Mouse (Mus musculus) limb, embryonic 12.5 days (tissue): Measurements from ENCODE around the gene Fto. TPM values are rescaled to one million over a fixed set of nuclear protein-coding genes. Genes with fewer than 3 reads are reported as not detected.

Experiments
- ATAC-seq: fragments of 200-750 bp; cut with Nextera tagmentation; 2 replicates; pipeline ENCODE4 v1.8.0; 2017; ENCODE audit warnings: low read depth, moderate TSS enrichment; ENCODE audit not compliant: insufficient number of reproducible peaks, insufficient read depth, low FRiP score, low TSS enrichment
- H3K27ac ChIP-seq: fragments of 300-500 bp; sonication (generic); 2 replicates; pipeline ENCODE4 v1.5.1; 2016; ENCODE audit warnings: mild to moderate bottlenecking, moderate library complexity
- H3K27me3 ChIP-seq: fragments of 300-500 bp; sonication (generic); 2 replicates; pipeline ENCODE4 v1.6.1; 2016; ENCODE audit warnings: mild to moderate bottlenecking, moderate library complexity
- H3K36me3 ChIP-seq: fragments of 300-500 bp; sonication (generic); 2 replicates; pipeline ENCODE4 v1.6.1; 2016; ENCODE audit warnings: mild to moderate bottlenecking, moderate library complexity
- H3K4me1 ChIP-seq: fragments of 300-500 bp; sonication (generic); replicated peaks from 2 replicates; pipeline ENCODE4 v1.6.1; 2016
- H3K4me2 ChIP-seq: fragments of 300-500 bp; sonication (generic); 2 replicates; pipeline ENCODE4 v1.6.1; 2016; ENCODE audit warnings: mild to moderate bottlenecking, moderate library complexity
- H3K4me3 ChIP-seq: fragments of 300-500 bp; sonication (generic); replicated peaks from 2 replicates; pipeline ENCODE4 v1.5.1; 2016; ENCODE audit warnings: mild to moderate bottlenecking
- H3K9ac ChIP-seq: fragments of 300-500 bp; sonication (generic); replicated peaks from 2 replicates; pipeline ENCODE4 v1.6.1; 2016; ENCODE audit warnings: mild to moderate bottlenecking, moderate library complexity
- H3K9me3 ChIP-seq: fragments of 300-500 bp; sonication (generic); 2 replicates; pipeline ENCODE4 v1.6.1; 2016; ENCODE audit warnings: mild to moderate bottlenecking, moderate library complexity
- WGBS: fragments of 180-500 bp; shearing (Covaris S2); methylation state at CpG from one replicate; pipeline ENCODE4 v1.1.7; 2016; 5-methylcytosine and 5-hydroxymethylcytosine counted together
- polyA plus RNA-seq: library from polyadenylated mRNA; unstranded; fragments of >200 nt; fragmentation: Nextera tagmentation; extraction: Ambion mirVana; gene quantifications from 2 replicates; pipeline ENCODE4 v1.2.1, GENCODE M21; 2016

The Fto gene
- polyA plus RNA-seq, 1 experiment from 2014 or later = 92.1 TPM

DNA sequence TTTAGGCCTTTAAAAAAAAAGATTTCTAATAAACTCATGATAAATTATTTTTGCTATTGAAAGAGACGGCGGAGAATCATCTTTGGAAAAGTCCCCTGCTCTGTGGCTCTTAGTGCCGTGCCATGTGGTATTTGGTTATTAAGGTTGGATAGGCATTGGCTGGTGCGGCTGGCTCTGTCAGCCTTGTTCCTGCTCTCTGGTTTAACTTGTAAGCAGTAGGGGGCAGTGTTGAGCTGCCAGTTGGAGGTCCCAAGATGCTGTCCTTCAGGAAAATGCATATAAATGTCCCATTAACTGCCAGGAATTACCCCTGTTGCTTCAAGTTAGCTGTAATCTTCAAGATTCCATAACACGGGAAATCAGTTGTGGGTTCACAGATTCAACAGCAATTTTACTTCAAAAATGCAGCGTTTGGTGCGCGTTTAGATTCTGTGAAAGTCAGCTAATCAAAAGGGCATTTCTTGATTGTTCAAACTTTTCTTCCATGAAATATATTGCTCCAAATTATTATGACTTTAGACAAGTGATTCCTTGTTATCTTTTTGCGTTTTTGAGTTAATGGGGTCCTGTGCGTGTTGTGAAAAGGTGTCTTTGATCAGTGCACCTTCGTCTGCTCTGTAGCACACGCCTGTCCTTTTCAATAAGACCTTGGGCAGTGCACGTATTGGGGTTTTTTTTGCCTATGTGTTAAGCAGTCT is 174.9 kb downstream of the Fto start:
- Histone ChIP-seq H3K36me3 (peaks cover 13% of the 10 kb centered on the region; the same call in 1 of the 2 replicates), H3K4me2 (no peak overlapping the region), H3K27ac (no peak overlapping the region), H3K4me1 (no peaks in the 10 kb centered on the region), H3K4me3 (no peak overlapping the region), H3K27me3 (peaks cover 32% of the 10 kb centered on the region), H3K9ac (no peak overlapping the region), H3K9me3 (no peaks in the 10 kb centered on the region)
- no peak for ATAC-seq
- WGBS = 45% methylated on average over 13 of the region's 13 CpGs

GRCm38 (mm10) chr8:91488784-91489450 is 175.6 kb downstream of the Fto start:
- no peak for ATAC-seq
- WGBS = 73% methylated on average over 10 of the region's 10 CpGs
- H3K9me3 ChIP-seq = no peaks in the 10 kb centered on the region
- H3K4me1 ChIP-seq = no peaks in the 10 kb centered on the region
- H3K9ac ChIP-seq = no peak overlapping the region
- H3K36me3 ChIP-seq = peaks cover 12% of the 10 kb centered on the region; the same call in 1 of the 2 replicates
- no peak overlapping the region for H3K4me3 ChIP-seq
- no peak overlapping the region for H3K4me2 ChIP-seq
- peaks cover 39% of the 10 kb centered on the region for H3K27me3 ChIP-seq
- no peak overlapping the region for H3K27ac ChIP-seq

DNA sequence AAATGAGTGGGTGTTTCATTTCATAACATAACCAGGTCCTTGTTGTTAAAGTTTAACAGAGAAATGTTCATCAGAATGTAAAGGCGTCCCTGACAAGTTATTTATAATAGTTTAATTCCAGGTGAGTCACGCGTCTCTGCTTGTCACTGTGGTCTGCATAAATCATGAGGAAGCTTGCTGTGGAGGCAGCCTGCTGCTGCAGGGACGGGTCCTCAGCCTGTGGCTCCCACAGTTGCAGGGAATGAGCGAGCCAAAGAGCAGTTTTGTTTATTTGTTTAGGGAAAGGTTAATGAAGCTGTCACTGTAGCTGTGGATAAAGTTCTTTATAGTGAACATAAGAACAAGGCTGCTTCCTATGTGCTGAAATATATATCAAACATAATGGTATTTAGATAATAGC is 176.7 kb downstream of the Fto start:
- Histone ChIP-seq H3K4me2 (no peak overlapping the region), H3K9ac (no peak overlapping the region), H3K36me3 (peaks cover 9% of the 10 kb centered on the region; the same call in 1 of the 2 replicates), H3K9me3 (no peaks in the 10 kb centered on the region), H3K4me3 (no peak overlapping the region), H3K27ac (no peak overlapping the region), H3K4me1 (no peaks in the 10 kb centered on the region), H3K27me3 (peaks cover 48% of the 10 kb centered on the region)
- ATAC-seq = no peak
- WGBS = 42% methylated on average over 5 of the region's 5 CpGs

- Histone ChIP-seq H3K4me3 (no peak overlapping the region), H3K9ac (no peak overlapping the region), H3K4me1 (0 out of 2 replicates have a peak, but pooled peaks cover 4% of the 10 kb centered on the region), H3K27me3 (peaks cover 52% of the 10 kb centered on the region), H3K9me3 (no peaks in the 10 kb centered on the region), H3K36me3 (no peaks in the 10 kb centered on the region), H3K27ac (no peak overlapping the region), H3K4me2 (no peak overlapping the region)
- ATAC-seq = no peak
- WGBS = 76% methylated on average over 8 of the region's 8 CpGs
These were observed 180.0 kb downstream of the Fto start for GRCm38 (mm10) chr8:91493373-91493772.

GRCm38 (mm10) chr8:91494501-91495259 is 181.4 kb downstream of the Fto start:
- Histone ChIP-seq H3K27me3 (peaks cover 43% of the 10 kb centered on the region), H3K4me2 (no peak overlapping the region), H3K9ac (no peak overlapping the region), H3K36me3 (no peaks in the 10 kb centered on the region), H3K27ac (no peak overlapping the region), H3K9me3 (no peaks in the 10 kb centered on the region), H3K4me1 (0 out of 2 replicates have a peak, but pooled peaks cover 4% of the 10 kb centered on the region), H3K4me3 (no peak overlapping the region)
- ATAC-seq = no peak
- WGBS = 50% methylated on average over 10 of the region's 10 CpGs

GRCm38 (mm10) chr8:91495260-91495601 is 181.9 kb downstream of the Fto start:
- ATAC-seq = no peak
- no peak overlapping the region for H3K27ac ChIP-seq
- no peak overlapping the region for H3K9ac ChIP-seq
- no peak overlapping the region for H3K4me2 ChIP-seq
- H3K4me3 ChIP-seq = no peak overlapping the region
- no peaks in the 10 kb centered on the region for H3K9me3 ChIP-seq
- peaks cover 43% of the 10 kb centered on the region for H3K27me3 ChIP-seq
- no peaks in the 10 kb centered on the region for H3K36me3 ChIP-seq
- WGBS = 59% methylated on average over 2 of the region's 2 CpGs
- H3K4me1 ChIP-seq = 0 out of 2 replicates have a peak, but pooled peaks cover 4% of the 10 kb centered on the region

- H3K27me3 ChIP-seq = peaks cover 37% of the 10 kb centered on the region
- no peak for ATAC-seq
- H3K27ac ChIP-seq = no peak overlapping the region
These were observed 182.7 kb downstream of the Fto start for GRCm38 (mm10) chr8:91496000-91496399.

GRCm38 (mm10) chr8:91496936-91497335 is 183.6 kb downstream of the Fto start:
- H3K4me1 ChIP-seq = 0 out of 2 replicates have a peak, but pooled peaks cover 4% of the 10 kb centered on the region
- no peak overlapping the region for H3K4me3 ChIP-seq
- no peaks in the 10 kb centered on the region for H3K9me3 ChIP-seq
- 63% methylated on average over 7 of the region's 7 CpGs for WGBS
- no peak overlapping the region for H3K9ac ChIP-seq
- no peak for ATAC-seq
- H3K27ac ChIP-seq = no peak overlapping the region
- H3K4me2 ChIP-seq = no peak overlapping the region
- no peaks in the 10 kb centered on the region for H3K36me3 ChIP-seq
- peaks cover 33% of the 10 kb centered on the region for H3K27me3 ChIP-seq

More at GRCm38 (mm10) chr8:91496000-91496399, 182.7 kb downstream of the Fto start:
- no peak overlapping the region for H3K9ac ChIP-seq
- no peaks in the 10 kb centered on the region for H3K36me3 ChIP-seq
- H3K4me2 ChIP-seq = no peak overlapping the region
- H3K9me3 ChIP-seq = no peaks in the 10 kb centered on the region
- 0 out of 2 replicates have a peak, but pooled peaks cover 4% of the 10 kb centered on the region for H3K4me1 ChIP-seq
- no peak overlapping the region for H3K4me3 ChIP-seq

GRCm38 (mm10) chr8:91498611-91499010 is 185.3 kb downstream of the Fto start:
- Histone ChIP-seq H3K27ac (no peak overlapping the region), H3K4me1 (peaks cover 4% of the 10 kb centered on the region; the same call in 1 of the 2 replicates), H3K36me3 (no peaks in the 10 kb centered on the region), H3K4me3 (no peak overlapping the region), H3K27me3 (peaks cover 30% of the 10 kb centered on the region), H3K9ac (no peak overlapping the region), H3K4me2 (no peak overlapping the region), H3K9me3 (no peaks in the 10 kb centered on the region)
- WGBS = 85% methylated on average over 9 of the region's 9 CpGs
- ATAC-seq = no peak

DNA sequence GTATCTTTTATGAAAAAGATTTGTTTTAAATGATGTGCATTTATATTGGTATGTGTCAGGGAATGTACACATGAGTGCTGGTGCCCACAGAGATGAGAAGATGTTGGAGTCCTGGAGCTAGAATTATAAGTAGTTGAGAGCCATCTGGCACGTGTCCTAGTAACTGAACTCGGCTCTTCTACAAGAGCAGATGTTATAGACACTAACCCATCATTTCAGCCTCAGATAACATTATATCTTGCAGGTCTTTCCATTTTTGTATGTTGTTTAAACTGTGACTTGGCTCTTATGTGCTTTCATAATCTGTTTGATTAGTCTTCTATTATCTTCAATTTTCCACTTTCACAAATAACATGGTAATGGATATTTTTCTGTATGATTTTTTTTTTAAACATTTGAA is 186.0 kb downstream of the Fto start:
- H3K27ac ChIP-seq = no peak overlapping the region
- no peaks in the 10 kb centered on the region for H3K36me3 ChIP-seq
- peaks cover 30% of the 10 kb centered on the region for H3K27me3 ChIP-seq
- 88% methylated on average over 2 of the region's 2 CpGs for WGBS
- no peak overlapping the region for H3K9ac ChIP-seq
- ATAC-seq = no peak
- H3K4me2 ChIP-seq = no peak overlapping the region
- H3K4me3 ChIP-seq = no peak overlapping the region
- H3K4me1 ChIP-seq = peaks cover 4% of the 10 kb centered on the region; the same call in 1 of the 2 replicates
- no peaks in the 10 kb centered on the region for H3K9me3 ChIP-seq

- Histone ChIP-seq H3K36me3 (no peaks in the 10 kb centered on the region), H3K9me3 (no peaks in the 10 kb centered on the region), H3K9ac (no peak overlapping the region), H3K4me1 (no peaks in the 10 kb centered on the region; the same call in 1 of the 2 replicates), H3K4me2 (no peak overlapping the region), H3K27me3 (peaks cover 24% of the 10 kb centered on the region), H3K4me3 (no peak overlapping the region), H3K27ac (no peak overlapping the region)
- ATAC-seq = no peak
- 90% methylated on average over 11 of the region's 11 CpGs for WGBS
These were observed 188.8 kb downstream of the Fto start for GRCm38 (mm10) chr8:91501960-91502600.
